ENCODE assay signal across 18 mouse cellular contexts in genomic region chr4:129009521-129009920, GRCm38 (mm10). TPM values are rescaled to one million over a fixed set of nuclear protein-coding genes. Genes with fewer than 3 reads are reported as not detected.
DNase-seq lines count a peak whose midpoint lies in the region; ATAC-seq and TF ChIP-seq lines count a peak whose summit lies in the region.
"Had no signal": no experiment of that assay in that cellular context is flagged by ENCODE, and none has a peak within 500 bp of the region (broad histone marks: within the 10 kb centered on the region; RNA-seq: fewer than 3 reads in every experiment).

No protein-coding gene starts in this region.

- TF ChIP-seq EP300 in liver, postnatal 0 days (IDR thresholded peaks at IDR 0.05; ENCODE audit: low read depth), result no peak

- no peak overlapping the region for H3K4me3 ChIP-seq in heart, embryonic 15.5 days
- H3K4me3 ChIP-seq in liver, adult 2 months (ENCODE audit: insufficient read depth, low read depth, low read length), result no peak overlapping the region
- H3K4me3 ChIP-seq in liver, postnatal 0 days (ENCODE audit: low read depth, low read length), result no peak overlapping the region
- H3K4me3 ChIP-seq in small intestine, adult 2 months (ENCODE audit: low read depth, low read length), result no peak overlapping the region
- no peak overlapping the region for H3K4me3 ChIP-seq in forebrain, embryonic 15.5 days
- H3K4me3 ChIP-seq: embryonic facial prominence, embryonic 10.5 days; limb, embryonic 15.5 days had no signal

- TF ChIP-seq CTCF in liver, adult 2 months (IDR thresholded peaks at IDR 0.05; ENCODE audit: low read depth, low read length), result no peak
- no peak for TF ChIP-seq CTCF in liver, postnatal 0 days (IDR thresholded peaks at IDR 0.05; ENCODE audit: low read depth)
- no peak for TF ChIP-seq CTCF in small intestine, adult 2 months (IDR thresholded peaks at IDR 0.05; ENCODE audit: extremely low read depth, insufficient read length, insufficient replicate concordance, low read depth, low read length)

- H3K4me1 ChIP-seq in heart, embryonic 15.5 days (replicated peaks), result peaks cover 21% of the 10 kb centered on the region
- peaks cover 14% of the 10 kb centered on the region; the same call in 1 of the 2 replicates for H3K4me1 ChIP-seq in liver, adult 2 months (ENCODE audit: control insufficient read depth, insufficient read depth, low read length)
- no peaks in the 10 kb centered on the region for H3K4me1 ChIP-seq in liver, postnatal 0 days (ENCODE audit: insufficient read depth)
- H3K4me1 ChIP-seq in small intestine, adult 2 months (ENCODE audit: control insufficient read depth, insufficient read depth, insufficient read length, low read length), result peaks cover 6% of the 10 kb centered on the region
- H3K4me1 ChIP-seq in forebrain, embryonic 15.5 days, result no peaks in the 10 kb centered on the region
- H3K4me1 ChIP-seq: limb, embryonic 15.5 days had no signal

- 60% methylated on average over 5 of the region's 5 CpGs for WGBS in heart, embryonic 15.5 days
- WGBS in liver, adult 2 months, result 69% methylated on average over 5 of the region's 5 CpGs
- WGBS in liver, postnatal 0 days (ENCODE audit: insufficient replicate concordance), result 87% methylated on average over 5 of the region's 5 CpGs
- 84% methylated on average over 5 of the region's 5 CpGs for WGBS in small intestine, adult 2 months
- WGBS in forebrain, embryonic 15.5 days, result 83% methylated on average over 5 of the region's 5 CpGs

- DNase-seq in embryo, embryonic 10 days (ENCODE audit: low spot score), result peak; percentile 22
- DNase-seq in embryo, embryonic 10.5 days (ENCODE audit: low spot score), result no peak
- DNase-seq in heart, adult 8-10 months (ENCODE audit: low spot score), result no peak
- DNase-seq in liver, adult 2 months (ENCODE audit: extremely low read depth, low read depth, low spot score), result no peak
- DNase-seq in liver, postnatal 0 days, result no peak
- DNase-seq: cerebellum, postnatal 14 days; forebrain, postnatal 0 days; gastrocnemius, postnatal 10 days; kidney, adult 2 months; lung, embryonic 14.5 days; right cerebral cortex, postnatal 4 days had no signal

- H3K27ac ChIP-seq in heart, embryonic 15.5 days, result 0 out of 2 replicates have a peak overlapping the region, but pooled peaks have one; percentile 7
- peak overlapping the region; percentile 3; the same call in 1 of the 2 replicates for H3K27ac ChIP-seq in liver, adult 2 months (replicated peaks; ENCODE audit: insufficient read depth, low read depth, low read length)
- H3K27ac ChIP-seq in liver, postnatal 0 days (ENCODE audit: low read depth), result no peak overlapping the region
- H3K27ac ChIP-seq in small intestine, adult 2 months (ENCODE audit: insufficient read depth, low read depth, low read length), result peak overlapping the region; percentile 50
- no peak overlapping the region for H3K27ac ChIP-seq in forebrain, embryonic 15.5 days (replicated peaks)
- H3K27ac ChIP-seq: embryonic facial prominence, embryonic 10.5 days; hindbrain, postnatal 0 days; limb, embryonic 15.5 days had no signal

- H3K4me2 ChIP-seq in heart, embryonic 15.5 days, result no peak overlapping the region
- no peak overlapping the region for H3K4me2 ChIP-seq in liver, postnatal 0 days (ENCODE audit: low read depth, low read length)
- H3K4me2 ChIP-seq in forebrain, embryonic 15.5 days (replicated peaks), result no peak overlapping the region
- H3K4me2 ChIP-seq: limb, embryonic 15.5 days; lung, embryonic 14.5 days had no signal

- H3K9me3 ChIP-seq in heart, embryonic 15.5 days (replicated peaks), result no peaks in the 10 kb centered on the region
- no peaks in the 10 kb centered on the region for H3K9me3 ChIP-seq in liver, postnatal 0 days (ENCODE audit: low read length)
- H3K9me3 ChIP-seq in forebrain, embryonic 15.5 days, result no peaks in the 10 kb centered on the region
- H3K9me3 ChIP-seq: embryonic facial prominence, embryonic 10.5 days; limb, embryonic 15.5 days had no signal

- no peaks in the 10 kb centered on the region for H3K79me2 ChIP-seq in liver, adult 2 months (ENCODE audit: control insufficient read depth, insufficient read depth, low read length)

- no peak for ATAC-seq in heart, embryonic 15.5 days (replicated peaks; ENCODE audit: insufficient number of reproducible peaks, insufficient read depth, low FRiP score, low read depth)
- no peak for ATAC-seq in liver, postnatal 0 days
- ATAC-seq in forebrain, embryonic 15.5 days (replicated peaks), result no peak
- ATAC-seq: forebrain, postnatal 0 days; hindbrain, postnatal 0 days had no signal

- no peak overlapping the region for H3K9ac ChIP-seq in heart, embryonic 15.5 days
- H3K9ac ChIP-seq in liver, adult 2 months (ENCODE audit: low read depth, low read length), result peak overlapping the region; percentile 26; the same call in 1 of the 2 replicates
- no peak overlapping the region for H3K9ac ChIP-seq in liver, postnatal 0 days (replicated peaks)
- no peak overlapping the region for H3K9ac ChIP-seq in forebrain, embryonic 15.5 days (replicated peaks)
- H3K9ac ChIP-seq: forebrain, postnatal 0 days; limb, embryonic 15.5 days; lung, embryonic 14.5 days had no signal

- TF ChIP-seq POLR2A in liver, adult 2 months (IDR thresholded peaks at IDR 0.05; ENCODE audit: extremely low read depth, insufficient read depth, low read length), result no peak
- no peak for TF ChIP-seq POLR2A in small intestine, adult 2 months (IDR thresholded peaks at IDR 0.05; ENCODE audit: low read depth, low read length)

- H3K36me3 ChIP-seq in heart, embryonic 15.5 days, result peaks cover 45% of the 10 kb centered on the region
- H3K36me3 ChIP-seq in liver, adult 2 months (ENCODE audit: control insufficient read depth, insufficient read depth, low read length), result peaks cover 55% of the 10 kb centered on the region
- H3K36me3 ChIP-seq in liver, postnatal 0 days (replicated peaks; ENCODE audit: insufficient read depth, low read length), result peaks cover 55% of the 10 kb centered on the region
- H3K36me3 ChIP-seq in small intestine, adult 2 months (ENCODE audit: control insufficient read depth, insufficient read depth, low read length), result peaks cover 56% of the 10 kb centered on the region
- peaks cover 42% of the 10 kb centered on the region for H3K36me3 ChIP-seq in forebrain, embryonic 15.5 days

- no peaks in the 10 kb centered on the region for H3K27me3 ChIP-seq in heart, embryonic 15.5 days
- no peaks in the 10 kb centered on the region for H3K27me3 ChIP-seq in liver, adult 2 months (ENCODE audit: control insufficient read depth, insufficient read depth, low read length)
- H3K27me3 ChIP-seq in liver, postnatal 0 days (ENCODE audit: insufficient read depth, low read length), result no peaks in the 10 kb centered on the region
- no peaks in the 10 kb centered on the region for H3K27me3 ChIP-seq in small intestine, adult 2 months (ENCODE audit: control insufficient read depth, insufficient read depth, low read length)
- no peaks in the 10 kb centered on the region for H3K27me3 ChIP-seq in forebrain, embryonic 15.5 days
- H3K27me3 ChIP-seq: CH12.LX; limb, embryonic 15.5 days had no signal

RNA-seq across cellular contexts. Expression of gene Ak2, which starts 17.8 kb away (rescaled TPM):
- polyA plus RNA-seq in heart, embryonic 15.5 days (2015; fragmentation: Nextera tagmentation; extraction: Ambion mirVana), result 149 and 155 TPM in 2 replicates
- 10 to 100 TPM; 58.0 to 66.2 (median 62.3) TPM for total RNA-seq in heart, adult 8-10 months (2022)
- 194 and 232 TPM in 2 replicates for total RNA-seq in liver, adult 2 months (2014; rRNA removed)
- 140 and 156 TPM in 2 replicates for polyA plus RNA-seq in liver, adult 2 months (2012; rRNA removed)
- 276 and 291 TPM in 2 replicates for polyA plus RNA-seq in liver, postnatal 0 days (2015; fragmentation: Nextera tagmentation; extraction: Ambion mirVana)
- polyA plus RNA-seq in small intestine, adult 2 months (2012; rRNA removed), result 42.5 and 79.2 TPM in 2 replicates
- polyA plus RNA-seq in forebrain, embryonic 15.5 days (2015; fragmentation: Nextera tagmentation; extraction: Ambion mirVana), result 106 and 116 TPM in 2 replicates

RNA-seq across cellular contexts. Expression of gene Azin2, which starts 47.3 kb away (rescaled TPM):
- polyA plus RNA-seq in heart, embryonic 15.5 days (2015; fragmentation: Nextera tagmentation; extraction: Ambion mirVana), result 6.8 and 10.4 TPM in 2 replicates
- total RNA-seq in heart, adult 8-10 months (2022), result 1 to 10 TPM; 2.5 to 5.5 (median 3.2) TPM
- 5.4 and 5.7 TPM in 2 replicates for total RNA-seq in liver, adult 2 months (2014; rRNA removed)
- polyA plus RNA-seq in liver, adult 2 months (2012; rRNA removed), result 0.81 and 1.7 TPM in 2 replicates
- polyA plus RNA-seq in liver, postnatal 0 days (2015; fragmentation: Nextera tagmentation; extraction: Ambion mirVana), result 1.6 and 1.8 TPM in 2 replicates
- polyA plus RNA-seq in small intestine, adult 2 months (2012; rRNA removed), result 2.3 and 3.2 TPM in 2 replicates
- 12.3 and 13.7 TPM in 2 replicates for polyA plus RNA-seq in forebrain, embryonic 15.5 days (2015; fragmentation: Nextera tagmentation; extraction: Ambion mirVana)

RNA-seq across cellular contexts. Expression of gene Rnf19b, which starts 48.5 kb away (rescaled TPM):
- 5.4 and 7.7 TPM in 2 replicates for polyA plus RNA-seq in heart, embryonic 15.5 days (2015; fragmentation: Nextera tagmentation; extraction: Ambion mirVana)
- total RNA-seq in heart, adult 8-10 months (2022), result 10 to 100 TPM; 26.0 to 30.0 (median 27.7) TPM
- total RNA-seq in liver, adult 2 months (2014; rRNA removed), result 35.0 and 46.2 TPM in 2 replicates
- polyA plus RNA-seq in liver, adult 2 months (2012; rRNA removed), result 44.0 and 49.1 TPM in 2 replicates
- 5.5 and 6.0 TPM in 2 replicates for polyA plus RNA-seq in liver, postnatal 0 days (2015; fragmentation: Nextera tagmentation; extraction: Ambion mirVana)
- polyA plus RNA-seq in small intestine, adult 2 months (2012; rRNA removed), result 99.3 and 218 TPM in 2 replicates
- polyA plus RNA-seq in forebrain, embryonic 15.5 days (2015; fragmentation: Nextera tagmentation; extraction: Ambion mirVana), result 23.0 and 23.2 TPM in 2 replicates

Comparison
In these comparisons a context has a peak if more than half of its experiments do, and no peak if none do; other contexts are left out.
1. H3K27ac ChIP-seq: peak in heart, embryonic 15.5 days (single experiment), liver, adult 2 months (single experiment) and small intestine, adult 2 months (single experiment); none in liver, postnatal 0 days (single experiment) and forebrain, embryonic 15.5 days (single experiment).